Mouse (Mus musculus) liver, adult 2 months (tissue): ENCODE data around the gene Guca1a. TPM values are rescaled to one million over a fixed set of nuclear protein-coding genes. Genes with fewer than 3 reads are reported as not detected.

Experiments used
- DNase-seq: peaks from one replicate; pipeline ENCODE4 v3.0.0-alpha.2; 2011; ENCODE audit warnings: low read depth, low spot score; ENCODE audit errors: extremely low read depth
- H3K27ac ChIP-seq: fragments of 200-500 bp; replicated peaks from 2 replicates; pipeline ENCODE4 v1.5.1; 2012; ENCODE audit warnings: low read depth, mild to moderate bottlenecking, control low read depth, inconsistent platforms, low read length; ENCODE audit not compliant: insufficient read depth
- H3K27me3 ChIP-seq: fragments of 200-500 bp; 2 replicates; pipeline ENCODE4 v1.6.1; 2012; ENCODE audit warnings: mild to moderate bottlenecking, moderate library complexity, low read length, inconsistent platforms; ENCODE audit not compliant: control insufficient read depth, insufficient read depth
- H3K36me3 ChIP-seq: fragments of 200-500 bp; 2 replicates; pipeline ENCODE4 v1.6.1; 2012; ENCODE audit warnings: low read length, inconsistent platforms; ENCODE audit not compliant: control insufficient read depth, insufficient read depth
- H3K4me1 ChIP-seq: fragments of 200-500 bp; 2 replicates; pipeline ENCODE4 v1.6.1; 2011; ENCODE audit warnings: low read length; ENCODE audit not compliant: control insufficient read depth, insufficient read depth
- H3K4me3 ChIP-seq: fragments of 200-500 bp; 2 replicates; pipeline ENCODE4 v1.5.1; 2011; ENCODE audit warnings: low read depth, mild to moderate bottlenecking, control low read depth, low read length, moderate library complexity; ENCODE audit not compliant: insufficient read depth
- H3K79me2 ChIP-seq: fragments of 200-500 bp; 2 replicates; pipeline ENCODE4 v1.6.1; 2012; ENCODE audit warnings: inconsistent platforms, mild to moderate bottlenecking, low read length, moderate library complexity; ENCODE audit not compliant: control insufficient read depth, insufficient read depth
- H3K9ac ChIP-seq: fragments of 200-500 bp; 2 replicates; pipeline ENCODE4 v1.6.1; 2012; ENCODE audit warnings: low read depth, mild to moderate bottlenecking, control low read depth, inconsistent platforms, low read length
- CTCF ChIP-seq: fragments of 200-500 bp; IDR thresholded peaks from 2 replicates; pipeline ENCODE4 v1.5.1; 2011; ENCODE audit warnings: low read depth, low read length, control low read depth
- POLR2A ChIP-seq: fragments of 200-500 bp; IDR thresholded peaks from 2 replicates; pipeline ENCODE4 v1.6.1; 2011; ENCODE audit warnings: low read length, control low read depth; ENCODE audit not compliant: insufficient read depth; ENCODE audit errors: extremely low read depth
- WGBS: fragments of 180-500 bp; shearing (Covaris S2); methylation state at CpG from one replicate; pipeline ENCODE4 v1.1.7; 2018; 5-methylcytosine and 5-hydroxymethylcytosine counted together
- polyA plus RNA-seq: library from polyadenylated mRNA; depleted of rRNA; stranded (reverse); fragments of >200 nt; gene quantifications from 2 replicates; pipeline ENCODE4 v1.2.3, GENCODE M21; 2012; rRNA removed
- total RNA-seq: library from RNA; depleted of rRNA; stranded (reverse); fragments of >200 nt; gene quantifications from 2 replicates; pipeline ENCODE4 v1.2.3, GENCODE M21; 2014; rRNA removed

Gene Guca1a
- total and polyA plus RNA-seq, 2 experiments = 0.55 to 2.7 TPM

GRCm38 (mm10) chr17:47359964-47360363 is 40.4 kb downstream of the Guca1a start:
- peak; percentile 46 for DNase-seq
- Histone ChIP-seq H3K27ac (no peak overlapping the region), H3K36me3 (no peaks in the 10 kb centered on the region), H3K4me1 (no peaks in the 10 kb centered on the region), H3K9ac (no peak overlapping the region), H3K79me2 (no peaks in the 10 kb centered on the region), H3K27me3 (no peaks in the 10 kb centered on the region), H3K4me3 (no peak overlapping the region)
- 37% methylated on average over 6 of the region's 6 CpGs for WGBS
- TF ChIP-seq POLR2A = no peak
- peak; percentile 74 for TF ChIP-seq CTCF

GRCm38 (mm10) chr17:47349721-47350319 is 50.6 kb downstream of the Guca1a start:
- Histone ChIP-seq H3K27ac (no peak overlapping the region), H3K4me3 (no peak overlapping the region), H3K36me3 (no peaks in the 10 kb centered on the region), H3K27me3 (no peaks in the 10 kb centered on the region), H3K79me2 (no peaks in the 10 kb centered on the region), H3K9ac (no peak overlapping the region), H3K4me1 (no peaks in the 10 kb centered on the region)
- DNase-seq = no peak
- TF ChIP-seq POLR2A = no peak
- no peak for TF ChIP-seq CTCF
- WGBS = 94% methylated on average over 3 of the region's 3 CpGs

Other genes starting within 250 kb of the Guca1a start
- 33.7 and 38.5 TPM in 2 replicates for gene Mrps10, start 31.7 kb downstream of the Guca1a start, total RNA-seq
- 33.9 and 35.3 TPM in 2 replicates for gene Mrps10, start 31.7 kb downstream of the Guca1a start, polyA plus RNA-seq
- 0.54 TPM in 1 of 2 replicates, not detected in the other for gene Guca1b, start 15.2 kb downstream of the Guca1a start, total RNA-seq
- 0.65 and 0.71 TPM in 2 replicates for gene Guca1b, start 15.2 kb downstream of the Guca1a start, polyA plus RNA-seq
- gene AI661453, start 36.0 kb upstream of the Guca1a start, total RNA-seq = 2.4 and 6.2 TPM in 2 replicates
- gene AI661453, start 36.0 kb upstream of the Guca1a start, polyA plus RNA-seq = 5.7 and 6.3 TPM in 2 replicates
- gene 1700001C19Rik, start 36.8 kb upstream of the Guca1a start, total RNA-seq = 12.2 and 16.2 TPM in 2 replicates
- gene 1700001C19Rik, start 36.8 kb upstream of the Guca1a start, polyA plus RNA-seq = 11.7 and 12.2 TPM in 2 replicates
- 8.2 and 8.7 TPM in 2 replicates for gene Taf8, start 101.7 kb upstream of the Guca1a start, total RNA-seq
- 7.8 and 9.6 TPM in 2 replicates for gene Taf8, start 101.7 kb upstream of the Guca1a start, polyA plus RNA-seq
- 16.8 and 23.4 TPM in 2 replicates for gene Ccnd3, start 104.5 kb upstream of the Guca1a start, total RNA-seq
- 39.1 and 41.8 TPM in 2 replicates for gene Ccnd3, start 104.5 kb upstream of the Guca1a start, polyA plus RNA-seq
- 2.5 and 3.4 TPM in 2 replicates for gene Bysl, start 210.9 kb upstream of the Guca1a start, total RNA-seq
- 6.7 and 8.1 TPM in 2 replicates for gene Bysl, start 210.9 kb upstream of the Guca1a start, polyA plus RNA-seq
- 14.4 and 15.0 TPM in 2 replicates for gene Med20, start 211.0 kb upstream of the Guca1a start, total RNA-seq
- 15.0 and 19.4 TPM in 2 replicates for gene Med20, start 211.0 kb upstream of the Guca1a start, polyA plus RNA-seq
- 1.2 and 1.9 TPM in 2 replicates for gene Gm20517, start 211.0 kb upstream of the Guca1a start, total RNA-seq
- 0.14 and 0.31 TPM in 2 replicates for gene Gm20517, start 211.0 kb upstream of the Guca1a start, polyA plus RNA-seq
- gene Usp49, start 230.1 kb upstream of the Guca1a start, total RNA-seq = 1.2 and 2.1 TPM in 2 replicates
- 2.2 TPM in 2 replicates for gene Usp49, start 230.1 kb upstream of the Guca1a start, polyA plus RNA-seq